Mouse (Mus musculus) spleen, adult 2 months (tissue): ENCODE data around the gene Tm9sf1. TPM values are rescaled to one million over a fixed set of nuclear protein-coding genes. Genes with fewer than 3 reads are reported as not detected.
A peak's percentile ranks its signal among the peaks of the same experiment; 100 is the strongest.

Experiments used
- DNase-seq, 2 experiments: peaks; one replicate each; pipeline versions ENCODE4 v3.0.0 to v3.0.0-alpha.2; 2012 to 2021; ENCODE audit warnings: low spot score in 2 of 2, low read depth in 1 of 2
- H3K27ac ChIP-seq: fragments of 200-500 bp; 2 replicates; pipeline ENCODE4 v1.5.1; 2012; ENCODE audit warnings: low read length, inconsistent platforms; ENCODE audit not compliant: insufficient read depth
- H3K27me3 ChIP-seq: fragments of 200-500 bp; 2 replicates; pipeline ENCODE4 v1.6.1; 2012; ENCODE audit warnings: mild to moderate bottlenecking, moderate library complexity, low read length, inconsistent platforms; ENCODE audit not compliant: control insufficient read depth, insufficient read depth
- H3K36me3 ChIP-seq: fragments of 200-500 bp; 2 replicates; pipeline ENCODE4 v1.6.1; 2012; ENCODE audit warnings: mild to moderate bottlenecking, low read length, inconsistent platforms; ENCODE audit not compliant: control insufficient read depth, insufficient read depth
- H3K4me1 ChIP-seq: fragments of 200-500 bp; 2 replicates; pipeline ENCODE4 v1.6.1; 2011; ENCODE audit warnings: inconsistent platforms; ENCODE audit not compliant: control insufficient read depth, insufficient read depth, insufficient read length
- H3K4me3 ChIP-seq: fragments of 200-500 bp; 2 replicates; pipeline ENCODE4 v1.5.1; 2011; ENCODE audit warnings: mild to moderate bottlenecking, inconsistent platforms; ENCODE audit not compliant: insufficient read depth, insufficient read length; ENCODE audit errors: extremely low read depth
- CTCF ChIP-seq: fragments of 200-500 bp; IDR thresholded peaks from 2 replicates; pipeline ENCODE4 v1.5.1; 2011; ENCODE audit warnings: mild to moderate bottlenecking, inconsistent platforms; ENCODE audit not compliant: insufficient read depth, insufficient read length, insufficient replicate concordance; ENCODE audit errors: extremely low read depth
- POLR2A ChIP-seq: fragments of 200-500 bp; IDR thresholded peaks from 2 replicates; pipeline ENCODE4 v1.6.1; 2011; ENCODE audit warnings: low read depth, low read length, inconsistent platforms
- WGBS: fragments of 180-500 bp; shearing (Covaris S2); methylation state at CpG from one replicate; pipeline ENCODE4 v1.1.7; 2018; 5-methylcytosine and 5-hydroxymethylcytosine counted together
- polyA plus RNA-seq: library from polyadenylated mRNA; depleted of rRNA; stranded (reverse); fragments of >200 nt; gene quantifications from 2 replicates; pipeline ENCODE4 v1.2.3, GENCODE M21; 2012; rRNA removed

The Tm9sf1 gene
- 44.6 and 45.1 TPM in 2 replicates for polyA plus RNA-seq

DNA sequence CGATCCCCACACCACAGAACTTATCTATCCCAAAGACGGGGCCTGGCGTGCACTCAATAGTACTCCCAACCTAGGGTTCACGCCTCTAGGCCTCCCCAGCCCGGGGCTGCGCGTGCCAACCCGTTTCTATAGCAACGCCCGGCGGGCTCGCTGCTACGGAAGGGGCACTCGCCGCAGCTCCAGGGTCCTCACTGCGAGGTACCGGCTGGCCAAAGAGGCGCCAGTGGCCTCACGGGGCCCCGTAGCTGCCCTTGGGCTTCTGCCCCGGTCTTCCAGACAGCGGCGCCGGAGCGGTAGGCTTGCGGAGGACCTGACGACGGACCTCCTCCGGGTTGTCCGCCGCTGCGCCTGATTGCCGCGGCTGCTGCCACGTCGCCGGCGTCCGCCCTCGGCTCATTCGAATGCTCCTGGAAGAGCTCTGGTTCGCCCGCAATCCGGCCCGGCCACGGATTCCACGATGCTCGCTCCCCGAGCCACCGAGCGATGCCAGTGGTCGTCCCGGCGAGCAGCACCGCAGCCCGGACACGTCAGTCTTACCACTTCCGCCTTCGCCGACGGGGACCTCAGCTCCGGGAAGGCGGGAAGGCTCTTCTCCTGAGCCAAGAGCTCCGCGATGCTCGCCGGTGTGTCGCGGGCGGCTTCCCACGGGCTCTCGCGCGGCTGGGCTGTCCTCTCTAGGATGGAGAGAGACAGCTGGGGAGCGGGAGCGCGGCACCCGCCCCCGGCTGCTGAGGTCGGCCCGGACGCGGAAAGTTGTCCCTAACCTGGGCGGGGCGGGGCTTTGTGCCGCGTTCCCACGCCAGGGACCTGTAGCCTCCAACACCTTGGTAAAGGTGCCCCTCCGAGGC, at the start of gene Tm9sf1:
TSS of gene Tm9sf1 (minus strand) at position 747 of the 848 bp plus-strand sequence.
- no peaks in the 10 kb centered on the region for H3K27me3 ChIP-seq
- under 1% methylated on average over 89 of the region's 89 CpGs for WGBS
- peak within 1 kb of the TSS; percentile 79 for H3K4me3 ChIP-seq
- peak; percentile 69 to 76 for DNase-seq
- H3K36me3 ChIP-seq: peaks cover 6% of the 10 kb centered on the region
- H3K4me1 ChIP-seq: peaks cover 11% of the 10 kb centered on the region; the same call in 1 of the 2 replicates
- TF ChIP-seq POLR2A (peak; percentile 50), CTCF (no peak)
- H3K27ac ChIP-seq: peak within 1 kb of the TSS; percentile 97

- H3K27ac ChIP-seq: no peak overlapping the region
- no peaks in the 10 kb centered on the region for H3K36me3 ChIP-seq
- TF ChIP-seq CTCF (no peak), POLR2A (no peak)
- H3K4me3 ChIP-seq: no peak overlapping the region
- 75% methylated on average over 10 of the region's 10 CpGs for WGBS
- no peak for DNase-seq
- H3K27me3 ChIP-seq: no peaks in the 10 kb centered on the region
- H3K4me1 ChIP-seq: no peaks in the 10 kb centered on the region
Observed at GRCm38 (mm10) chr14:55689433-55689832, 45.8 kb upstream of the Tm9sf1 start.

- DNase-seq: no peak
- peak overlapping the region; percentile 74 for H3K4me3 ChIP-seq
- H3K27me3 ChIP-seq: no peaks in the 10 kb centered on the region
- no peak overlapping the region for H3K27ac ChIP-seq
- 8% methylated on average over 3 of the region's 3 CpGs for WGBS
- H3K36me3 ChIP-seq: peaks cover 18% of the 10 kb centered on the region
- peaks cover 3% of the 10 kb centered on the region; the same call in 1 of the 2 replicates for H3K4me1 ChIP-seq
- TF ChIP-seq CTCF (no peak), POLR2A (no peak)
Observed at GRCm38 (mm10) chr14:55682118-55682493, 38.5 kb upstream of the Tm9sf1 start.

GRCm38 (mm10) chr14:55681160-55682117, 37.8 kb upstream of the Tm9sf1 start, which contains the start of gene Tinf2:
TSS of gene Tinf2 (minus strand) at chr14:55681820.
- TF ChIP-seq CTCF (peak; percentile 64; the same call in 1 of the 2 replicates), POLR2A (no peak)
- Histone ChIP-seq H3K4me1 (peaks cover 3% of the 10 kb centered on the region; the same call in 1 of the 2 replicates), H3K27ac (peak within 1 kb of the TSS; percentile 90), H3K27me3 (no peaks in the 10 kb centered on the region), H3K4me3 (peak within 1 kb of the TSS; percentile 74), H3K36me3 (peaks cover 20% of the 10 kb centered on the region)
- under 1% methylated on average over 66 of the region's 66 CpGs for WGBS
- DNase-seq: peak; percentile 88 to 94

DNA sequence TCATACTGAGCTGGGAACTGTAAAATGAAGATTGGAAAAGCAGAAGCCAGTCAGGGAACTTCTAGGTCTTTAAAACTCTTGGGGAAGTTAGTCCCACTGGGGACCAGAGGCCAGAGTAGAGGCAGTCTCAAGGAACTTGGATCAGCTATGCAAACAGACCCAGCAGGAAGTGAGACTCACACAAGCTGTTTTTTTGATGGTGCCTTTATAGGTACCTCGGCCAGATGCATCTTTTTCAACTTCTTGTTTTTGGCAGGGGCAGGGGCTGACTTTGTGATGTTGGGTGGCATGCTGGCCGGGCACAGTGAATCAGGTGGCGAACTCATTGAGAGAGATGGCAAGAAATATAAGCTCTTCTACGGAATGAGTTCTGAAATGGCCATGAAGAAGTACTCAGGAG, 34.0 kb upstream of the Tm9sf1 start:
- Histone ChIP-seq H3K4me3 (no peak overlapping the region), H3K4me1 (peaks cover 5% of the 10 kb centered on the region; the same call in 1 of the 2 replicates), H3K36me3 (peaks cover 21% of the 10 kb centered on the region), H3K27me3 (no peaks in the 10 kb centered on the region), H3K27ac (no peak overlapping the region; the same call in 1 of the 2 replicates)
- DNase-seq: no peak
- WGBS: 65% methylated on average over 4 of the region's 4 CpGs
- TF ChIP-seq POLR2A (no peak), CTCF (no peak)

DNA sequence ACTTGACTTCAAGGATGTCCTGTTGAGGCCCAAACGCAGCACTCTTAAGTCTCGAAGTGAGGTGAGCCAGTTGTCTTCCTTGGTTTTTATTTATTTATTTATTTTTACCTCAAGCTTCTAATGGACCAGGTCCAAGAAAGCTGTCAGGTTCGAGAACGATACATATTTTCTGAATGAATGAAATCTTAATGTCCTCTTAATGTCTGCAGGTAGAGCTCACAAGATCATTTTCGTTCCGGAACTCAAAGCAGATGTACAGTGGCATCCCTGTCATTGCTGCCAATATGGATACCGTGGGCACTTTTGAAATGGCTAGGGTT, 29.1 kb upstream of the Tm9sf1 start:
- no peak for DNase-seq
- Histone ChIP-seq H3K4me1 (peaks cover 7% of the 10 kb centered on the region; the same call in 1 of the 2 replicates), H3K27ac (peak overlapping the region; percentile 64; the same call in 1 of the 2 replicates), H3K36me3 (peaks cover 4% of the 10 kb centered on the region), H3K27me3 (no peaks in the 10 kb centered on the region), H3K4me3 (peak overlapping the region; percentile 44; the same call in 1 of the 2 replicates)
- 58% methylated on average over 7 of the region's 7 CpGs for WGBS
- TF ChIP-seq POLR2A (no peak), CTCF (no peak)
